In genomic region chr15:27169846-27170245, GRCm38 (mm10) we compare ENCODE assay signal across 18 mouse cellular contexts.
DNase-seq lines count a peak whose midpoint lies in the region; ATAC-seq and TF ChIP-seq lines count a peak whose summit lies in the region.
"Had no signal": no experiment of that assay in that cellular context is flagged by ENCODE, and none has a peak within 500 bp of the region (broad histone marks: within the 10 kb centered on the region; RNA-seq: fewer than 3 reads in every experiment).

No protein-coding gene starts in this region.

- DNase-seq in ES-CJ7 (ENCODE audit: low read depth, low spot score) = peak; percentile 31
- peak; percentile 17 for DNase-seq in ES-E14 (ENCODE audit: low read depth, low spot score)
- peak; percentile 72 for DNase-seq in ZHBTc4 (ENCODE audit: low read depth, low spot score)
- DNase-seq in kidney, adult 11 months = no peak
- DNase-seq: adrenal gland, adult 2 months; adrenal gland, postnatal 10 days; adrenal gland, postnatal 25 days; cerebellum, adult 11-12 months; cerebellum, adult 2 months; cerebellum, adult 9-10 months; cerebellum, postnatal 10 days; cerebellum, postnatal 25 days; forebrain, postnatal 0 days had no signal

- H3K27ac ChIP-seq in ES-E14 (ENCODE audit: insufficient read depth, low read depth, low read length, poor library complexity, severe bottlenecking) = no peak overlapping the region
- H3K27ac ChIP-seq: embryonic facial prominence, embryonic 10.5 days; embryonic facial prominence, embryonic 12.5 days; forebrain, embryonic 13.5 days; forebrain, embryonic 15.5 days had no signal

- H3K36me3 ChIP-seq in ES-E14 (ENCODE audit: control insufficient read depth, insufficient read depth, low read length, poor library complexity, severe bottlenecking) = no peaks in the 10 kb centered on the region
- H3K36me3 ChIP-seq: embryonic facial prominence, embryonic 10.5 days; embryonic facial prominence, embryonic 12.5 days; forebrain, embryonic 15.5 days had no signal

- in situ Hi-C loops in ES-E14 (cut with MboI; ENCODE audit: low sequenced_read_pairs in 2 of 2, unreplicated experiment in 2 of 2) = no loop called here

- ATAC-seq in megakaryocyte, adult 5-6 weeks (ENCODE audit: poor library complexity, severe bottlenecking) = no peak
- ATAC-seq: forebrain, embryonic 13.5 days; forebrain, embryonic 15.5 days; forebrain, postnatal 0 days had no signal

- H3K9me3 ChIP-seq in ES-E14 (ENCODE audit: control insufficient read depth, insufficient read depth, low read depth, low read length) = no peaks in the 10 kb centered on the region
- H3K9me3 ChIP-seq: embryonic facial prominence, embryonic 10.5 days; embryonic facial prominence, embryonic 12.5 days; forebrain, embryonic 13.5 days; forebrain, embryonic 15.5 days had no signal

- no peak overlapping the region for H3K9ac ChIP-seq in ES-E14 (ENCODE audit: insufficient read depth, low read depth, low read length, poor library complexity, severe bottlenecking)
- H3K9ac ChIP-seq: embryonic facial prominence, embryonic 12.5 days; forebrain, embryonic 13.5 days; forebrain, embryonic 15.5 days; forebrain, postnatal 0 days had no signal

- no peaks in the 10 kb centered on the region for H3K4me1 ChIP-seq in ES-E14 (ENCODE audit: control insufficient read depth in 2 of 2, insufficient read depth in 2 of 2, low read length in 2 of 2, poor library complexity in 1 of 2)
- H3K4me1 ChIP-seq: embryonic facial prominence, embryonic 10.5 days; embryonic facial prominence, embryonic 12.5 days; forebrain, embryonic 13.5 days; forebrain, embryonic 15.5 days had no signal

- H3K4me3 ChIP-seq in ES-E14 (ENCODE audit: insufficient read depth in 1 of 2, low read depth in 1 of 2, low read length in 2 of 2, poor library complexity in 1 of 2, severe bottlenecking in 1 of 2) = no peak overlapping the region
- H3K4me3 ChIP-seq: embryonic facial prominence, embryonic 10.5 days; embryonic facial prominence, embryonic 12.5 days; forebrain, embryonic 13.5 days; forebrain, embryonic 15.5 days had no signal

TF ChIP-seq in ES-E14, 5 proteins besides CTCF, POLR2A, EP300 and RAD21:
- TF ChIP-seq CHD2 (IDR thresholded peaks at IDR 0.05; ENCODE audit: low read depth, low read length) (no peak), ZC3H11A (IDR thresholded peaks at IDR 0.05; ENCODE audit: borderline replicate concordance, low read depth, low read length) (no peak), HCFC1 (IDR thresholded peaks at IDR 0.05; ENCODE audit: borderline replicate concordance, insufficient read depth, low read length) (no peak), MAFK (IDR thresholded peaks at IDR 0.05; ENCODE audit: insufficient read depth, low read depth, low read length) (no peak), ZNF384 (IDR thresholded peaks at IDR 0.05; ENCODE audit: low read depth, low read length) (no peak)
